Mouse (Mus musculus): ENCODE data around the gene Cpa3.
A peak's percentile ranks its signal among the peaks of the same experiment; 100 is the strongest.

Cpa3 gene

DNA sequence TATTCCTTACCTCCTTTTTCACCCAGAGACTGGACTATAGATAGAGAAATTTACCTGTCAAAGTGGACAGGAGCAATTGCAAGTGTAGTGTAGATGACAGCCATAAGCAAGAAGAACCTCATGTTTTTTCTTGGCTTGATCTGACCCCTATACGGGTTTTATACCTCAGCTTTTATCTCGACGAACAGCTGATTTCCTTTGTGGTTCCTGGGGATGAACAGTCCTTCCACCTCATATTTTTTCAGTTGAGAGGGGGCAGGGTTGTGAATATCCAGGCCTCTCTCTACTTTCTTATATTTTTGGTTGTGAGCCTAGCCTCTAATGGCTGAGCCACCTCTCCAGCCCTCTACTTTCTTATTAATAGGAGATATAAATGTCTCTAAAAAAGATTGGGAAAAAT, at the start of gene Cpa3:
Gene Cpa3, minus strand, starts transcription at position 132 of the 400 bp plus-strand sequence.
- DNase-seq: no peak

DNA sequence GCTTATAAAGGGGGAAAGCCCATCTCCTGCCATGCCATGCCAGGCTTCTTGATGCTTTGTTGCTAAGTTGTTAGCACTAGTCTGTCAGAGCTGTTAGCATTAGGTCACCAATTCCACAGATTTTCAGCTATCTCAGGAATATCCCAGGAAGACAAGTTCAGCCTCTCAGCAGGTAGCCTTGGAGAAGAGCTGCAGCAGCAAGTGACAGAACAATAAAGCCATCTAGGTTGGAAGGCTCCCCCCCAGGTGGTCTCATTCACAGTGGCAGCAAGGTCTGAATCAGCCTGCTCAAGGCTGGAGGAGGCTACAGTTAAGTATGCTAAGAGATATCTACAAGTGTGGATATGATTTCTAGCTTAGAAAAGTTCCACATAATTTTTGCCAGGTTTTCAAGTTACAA, 49.4 kb upstream of the Cpa3 start:
- no peak for DNase-seq

- no peak for DNase-seq
These were observed 46.8 kb upstream of the Cpa3 start for GRCm38 (mm10) chr3:20288761-20289160.

- DNase-seq: no peak
These were observed 39.8 kb upstream of the Cpa3 start for GRCm38 (mm10) chr3:20281796-20282195.

GRCm38 (mm10) chr3:20275633-20276032, 33.7 kb upstream of the Cpa3 start, which contains the start of gene Cpb1:
Gene Cpb1 (minus strand): TSS chr3:20275733.
- no peak for DNase-seq

- no peak for DNase-seq
These were observed 12.8 kb upstream of the Cpa3 start for GRCm38 (mm10) chr3:20254566-20255479.

DNA sequence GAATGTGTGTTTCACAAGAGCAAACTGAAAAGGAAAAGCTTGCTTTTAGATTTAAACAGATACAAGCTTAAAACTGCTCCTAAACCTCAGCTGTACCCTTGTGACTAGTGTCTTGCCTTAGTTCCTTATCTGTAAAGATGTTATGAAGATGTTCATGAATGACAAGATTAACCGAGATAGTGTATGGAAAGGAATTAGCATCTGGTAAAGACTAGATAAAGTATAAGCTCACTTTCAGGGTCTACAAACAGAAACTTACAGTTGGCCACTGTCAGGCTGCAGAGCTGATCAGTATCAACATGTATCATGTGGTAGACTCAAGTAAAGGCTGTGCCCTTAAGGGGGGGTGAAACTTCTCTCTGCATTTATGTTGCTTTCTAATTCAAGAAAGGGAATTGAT, 1.9 kb upstream of the Cpa3 start:
- DNase-seq: no peak

DNA sequence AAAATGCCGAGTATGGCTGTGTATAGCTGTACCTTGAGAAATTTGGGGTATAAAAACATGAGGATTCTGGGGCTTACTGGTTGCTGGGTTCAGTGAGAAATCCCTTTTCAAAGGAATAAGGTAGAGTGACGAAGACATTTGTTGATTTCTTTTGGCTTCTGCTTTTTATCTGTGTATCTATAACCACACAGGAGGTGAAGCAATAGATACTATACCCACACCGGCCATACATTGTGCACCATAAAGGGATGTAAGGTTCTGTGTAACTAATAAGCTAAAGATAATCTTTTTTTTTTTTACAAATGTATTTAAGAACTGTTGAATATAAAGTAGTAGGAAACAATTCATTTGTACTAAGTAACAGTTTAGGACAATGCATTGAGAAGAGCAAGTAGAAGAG, 2.2 kb downstream of the Cpa3 start:
- DNase-seq: no peak

DNA sequence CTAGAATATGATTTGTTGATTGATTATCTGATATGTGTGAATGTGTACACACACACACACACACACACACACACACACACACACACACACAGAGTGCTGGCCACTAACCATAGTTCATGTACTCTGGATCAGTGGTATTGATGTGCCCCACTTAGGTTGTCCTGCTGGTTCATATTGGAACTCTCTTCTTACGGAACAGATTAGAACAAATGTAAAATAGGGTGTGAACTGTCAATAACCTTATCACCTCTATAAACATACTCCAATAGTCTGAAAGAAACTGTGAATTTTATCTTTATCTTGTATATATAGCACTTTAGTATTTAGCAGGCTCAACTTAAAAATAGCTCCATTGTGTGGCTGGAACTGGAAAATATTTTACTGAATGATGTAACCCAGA, 5.0 kb downstream of the Cpa3 start:
- DNase-seq: no peak

DNA sequence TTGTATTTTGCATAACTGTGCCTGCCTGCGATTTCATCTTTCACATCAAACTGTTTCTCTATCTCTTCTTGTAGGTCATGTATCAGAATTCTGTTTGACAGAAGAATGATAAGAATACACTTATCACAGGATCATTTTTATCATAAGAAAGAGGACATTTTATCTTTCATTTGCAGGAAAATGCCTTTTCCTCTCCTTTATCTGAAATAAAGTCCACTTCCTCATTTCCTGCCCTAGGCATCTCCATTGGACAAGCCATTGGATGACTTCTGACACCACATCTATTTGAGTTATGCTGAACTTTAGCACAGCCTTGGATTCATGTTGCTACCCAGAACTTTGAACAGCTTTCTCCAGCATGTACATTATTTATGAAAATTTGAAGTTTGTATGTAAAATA, 13.0 kb downstream of the Cpa3 start:
- no peak for DNase-seq

DNA sequence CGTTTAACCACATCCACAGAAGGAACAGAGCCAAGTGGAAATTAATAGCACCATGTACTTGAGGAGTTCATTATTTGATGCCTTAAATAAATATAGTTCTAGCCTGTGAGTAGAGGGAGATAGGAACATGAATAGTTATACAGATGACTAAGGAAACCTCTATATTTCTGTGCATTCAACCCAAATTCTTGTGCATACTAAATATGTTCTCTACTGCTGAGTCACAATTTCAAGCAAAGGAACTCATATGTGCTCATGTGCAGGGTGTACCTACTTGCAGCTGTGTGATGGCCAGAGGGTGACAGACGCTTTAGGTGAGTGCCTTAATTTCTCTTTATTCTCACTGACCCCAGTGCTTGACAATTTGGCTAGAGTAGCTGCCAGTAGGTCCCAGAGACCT, 16.6 kb downstream of the Cpa3 start:
- no peak for DNase-seq

GRCm38 (mm10) chr3:20222926-20223698, 18.9 kb downstream of the Cpa3 start:
- DNase-seq: no peak

DNA sequence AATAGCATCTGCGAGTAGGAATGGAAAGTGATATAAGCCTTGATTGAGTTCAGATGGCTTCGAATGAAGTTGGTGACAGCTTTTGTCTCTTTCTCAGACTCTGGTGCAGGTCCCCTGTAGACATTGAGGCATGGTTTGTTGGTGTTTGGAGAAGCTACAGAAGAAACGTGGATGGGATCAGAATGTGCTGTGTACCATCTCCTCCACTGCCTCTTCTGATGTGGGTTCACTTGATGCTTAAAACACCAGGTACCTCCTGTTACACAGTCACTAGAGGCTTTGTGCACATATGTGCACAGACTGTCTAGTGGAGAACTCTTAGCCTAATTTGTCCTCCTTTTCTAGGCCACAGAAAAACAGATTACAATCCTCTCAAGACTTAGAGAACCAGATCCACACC, 19.8 kb downstream of the Cpa3 start:
- no peak for DNase-seq

GRCm38 (mm10) chr3:20198869-20199268, 43.1 kb downstream of the Cpa3 start:
- peak; percentile 74 for DNase-seq

DNA sequence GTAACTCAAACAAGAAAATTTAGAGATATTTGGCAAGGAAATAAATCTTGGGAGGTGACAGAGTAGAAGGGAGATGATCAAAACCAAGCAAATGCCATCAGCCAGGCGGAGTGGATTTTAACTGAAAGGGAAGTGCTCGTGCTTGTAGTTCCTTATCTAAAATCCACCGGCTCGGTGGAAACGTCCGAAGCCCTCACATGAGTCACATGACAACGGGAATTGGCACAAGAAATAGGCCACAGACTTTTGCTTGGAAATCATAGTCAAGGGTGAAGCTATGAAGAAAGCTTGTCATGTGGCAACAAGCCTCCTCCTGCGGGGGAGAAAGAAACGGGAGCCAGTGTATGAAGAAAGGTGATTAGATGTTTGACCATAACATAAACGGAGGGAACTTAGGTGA, 44.1 kb downstream of the Cpa3 start:
- DNase-seq: no peak

- DNase-seq: no peak
These were observed 52.9 kb downstream of the Cpa3 start for GRCm38 (mm10) chr3:20188976-20189675.

GRCm38 (mm10) chr3:20172394-20172793, 69.6 kb downstream of the Cpa3 start:
- no peak for DNase-seq

- DNase-seq: no peak
These were observed 74.5 kb downstream of the Cpa3 start for GRCm38 (mm10) chr3:20167487-20167886.

All from right cerebral cortex, postnatal 4 days (tissue).